Mouse (Mus musculus) intestine, postnatal 0 days (tissue): ENCODE results near the gene Wwp2. TPM values are rescaled to one million over a fixed set of nuclear protein-coding genes. Genes with fewer than 3 reads are reported as not detected.

Experiments
- ATAC-seq: fragments of 200-750 bp; cut with Nextera tagmentation; 2 replicates; pipeline ENCODE4 v1.8.0; 2017; ENCODE audit warnings: mild to moderate bottlenecking, moderate TSS enrichment, moderate library complexity
- H3K27ac ChIP-seq: fragments of 300-500 bp; sonication (generic); 2 replicates; pipeline ENCODE4 v1.5.1; 2014; ENCODE audit warnings: mild to moderate bottlenecking, low read depth, low read length, moderate library complexity
- H3K27me3 ChIP-seq: fragments of 300-500 bp; sonication (generic); replicated peaks from 2 replicates; pipeline ENCODE4 v1.6.1; 2014; ENCODE audit warnings: low read length, mixed read lengths; ENCODE audit not compliant: control insufficient read depth, insufficient read depth
- H3K36me3 ChIP-seq: fragments of 300-500 bp; sonication (generic); 2 replicates; pipeline ENCODE4 v1.6.1; 2014; ENCODE audit warnings: mild to moderate bottlenecking, moderate library complexity; ENCODE audit not compliant: control insufficient read depth, insufficient read depth
- H3K4me1 ChIP-seq: fragments of 300-500 bp; sonication (generic); replicated peaks from 2 replicates; pipeline ENCODE4 v1.6.1; 2014; ENCODE audit warnings: antibody characterized with exemption, low read length, mixed read lengths; ENCODE audit not compliant: control insufficient read depth, insufficient read depth
- H3K4me2 ChIP-seq: fragments of 300-500 bp; sonication (generic); replicated peaks from 2 replicates; pipeline ENCODE4 v1.6.1; 2014; ENCODE audit warnings: low read depth, mild to moderate bottlenecking, moderate library complexity
- H3K4me3 ChIP-seq: fragments of 300-500 bp; sonication (generic); 2 replicates; pipeline ENCODE4 v1.5.1; 2014; ENCODE audit warnings: low read depth, low read length
- H3K9ac ChIP-seq: fragments of 300-500 bp; sonication (generic); 2 replicates; pipeline ENCODE4 v1.6.1; 2014; ENCODE audit warnings: mild to moderate bottlenecking, low read depth, low read length
- H3K9me3 ChIP-seq: fragments of 300-500 bp; sonication (generic); 2 replicates; pipeline ENCODE4 v1.6.1; 2016; ENCODE audit warnings: mixed run types; ENCODE audit not compliant: control insufficient read depth
- CTCF ChIP-seq: sonication (generic); IDR thresholded peaks from 2 replicates; pipeline ENCODE4 v1.5.1; 2016; ENCODE audit warnings: low read depth, mild to moderate bottlenecking, control low read depth, antibody characterized with exemption, moderate library complexity
- WGBS: fragments of 180-500 bp; shearing (Covaris S2); extraction: QIAGEN DNeasy Blood & Tissue Kit; methylation state at CpG from one replicate; pipeline ENCODE4 v1.1.7; 2014; 5-methylcytosine and 5-hydroxymethylcytosine counted together
- polyA plus RNA-seq: library from polyadenylated mRNA; unstranded; fragments of >200 nt; fragmentation: Nextera tagmentation; extraction: Ambion mirVana; gene quantifications from 2 replicates; pipeline ENCODE4 v1.2.1, GENCODE M21; 2015

The Wwp2 gene
- polyA plus RNA-seq, 1 experiment from 2014 or later = 37.4 TPM

DNA sequence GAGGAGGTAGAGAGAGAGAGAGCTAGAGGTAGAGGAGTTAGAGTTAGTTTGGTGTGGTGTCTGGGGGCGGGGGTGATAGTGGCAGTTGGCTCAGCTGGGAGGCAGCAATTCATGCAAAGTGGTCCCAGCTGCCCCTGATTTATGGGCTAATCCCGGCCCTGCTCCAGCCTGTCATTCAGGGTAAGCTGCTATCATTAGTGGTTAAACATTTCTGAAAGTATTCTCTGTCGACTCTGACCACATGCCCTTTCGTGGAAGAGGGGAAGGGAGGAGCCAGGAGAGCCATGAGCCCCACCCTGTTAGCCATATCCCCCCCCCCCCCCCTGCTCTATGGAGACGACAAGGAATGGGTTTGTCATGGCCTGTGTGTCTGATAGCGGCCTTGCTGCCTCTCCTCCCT is 67.2 kb downstream of the Wwp2 start:
- peaks cover 21% of the 10 kb centered on the region for H3K36me3 ChIP-seq
- WGBS = 1% methylated on average over 6 of the region's 6 CpGs
- peak; percentile 63 for ATAC-seq
- no peak overlapping the region; the same call in 1 of the 2 replicates for H3K27ac ChIP-seq
- TF ChIP-seq CTCF = no peak
- peak overlapping the region; percentile 7; the same call in 1 of the 2 replicates for H3K4me2 ChIP-seq
- H3K9me3 ChIP-seq = no peaks in the 10 kb centered on the region
- no peak overlapping the region for H3K4me3 ChIP-seq
- H3K4me1 ChIP-seq = no peaks in the 10 kb centered on the region; the same call in 1 of the 2 replicates
- H3K9ac ChIP-seq = no peak overlapping the region
- H3K27me3 ChIP-seq = no peaks in the 10 kb centered on the region

DNA sequence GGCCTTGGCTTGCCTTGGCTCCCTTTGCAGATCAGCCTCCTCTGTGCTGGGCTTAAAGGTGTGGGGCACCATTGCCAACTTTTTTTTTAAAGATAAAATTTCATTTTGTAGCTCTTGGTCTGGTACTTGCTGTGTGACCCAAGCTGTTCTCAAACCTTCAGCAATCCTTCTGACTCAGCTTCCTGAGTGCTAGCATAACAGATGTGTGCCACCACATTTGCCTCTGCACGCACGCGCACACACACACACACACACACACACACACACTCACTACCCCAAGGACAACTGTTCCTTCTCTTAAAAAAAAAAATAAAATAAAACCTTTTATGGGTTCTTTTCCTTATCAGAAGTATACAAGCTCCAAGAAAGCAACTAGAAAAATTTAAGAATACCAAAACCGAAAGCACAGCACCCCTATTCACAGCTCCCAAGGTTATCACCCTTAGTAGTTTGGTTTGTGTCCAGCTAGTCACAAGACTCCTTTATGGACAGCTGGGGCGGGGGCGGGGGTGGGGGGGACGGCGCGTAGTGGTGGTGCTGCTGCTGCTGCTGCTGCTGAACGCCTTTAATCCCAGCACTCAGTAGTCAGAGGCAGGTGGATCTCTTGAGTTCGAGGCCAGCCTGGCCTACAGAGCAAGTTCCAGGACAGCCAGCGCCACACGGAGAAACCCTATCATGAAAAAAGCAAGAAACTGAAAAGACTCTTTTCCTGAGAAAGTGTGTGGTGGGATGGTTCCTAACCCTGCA is 68.2 kb downstream of the Wwp2 start:
- Histone ChIP-seq H3K4me1 (no peaks in the 10 kb centered on the region; the same call in 1 of the 2 replicates), H3K4me2 (no peak overlapping the region), H3K9ac (no peak overlapping the region), H3K9me3 (no peaks in the 10 kb centered on the region), H3K27me3 (no peaks in the 10 kb centered on the region), H3K4me3 (no peak overlapping the region), H3K36me3 (peaks cover 21% of the 10 kb centered on the region), H3K27ac (no peak overlapping the region)
- no peak for ATAC-seq
- 75% methylated on average over 13 of the region's 13 CpGs for WGBS
- no peak for TF ChIP-seq CTCF

DNA sequence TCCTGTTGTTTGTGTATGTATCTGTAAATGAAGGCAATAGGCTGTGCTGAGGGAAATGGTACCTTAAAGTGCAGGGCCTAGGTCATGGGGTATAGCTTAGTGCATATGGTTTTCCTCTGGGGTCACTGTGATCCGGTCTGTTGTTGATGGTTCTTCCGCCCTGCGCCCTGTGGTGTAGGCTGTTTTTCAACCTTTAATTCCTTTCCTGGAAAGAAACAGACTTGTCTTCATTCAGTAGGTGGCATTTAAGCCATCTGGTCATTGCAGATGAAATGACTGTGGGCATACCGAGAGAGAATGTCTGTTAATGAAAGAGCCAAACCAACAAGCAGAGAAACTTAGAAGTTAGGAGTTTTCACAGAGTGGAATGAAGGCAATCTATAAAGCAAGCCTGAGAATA is 69.1 kb downstream of the Wwp2 start:
- no peak overlapping the region for H3K4me3 ChIP-seq
- TF ChIP-seq CTCF = no peak
- 80% methylated on average over 4 of the region's 4 CpGs for WGBS
- H3K4me2 ChIP-seq = no peak overlapping the region
- peaks cover 21% of the 10 kb centered on the region for H3K36me3 ChIP-seq
- no peaks in the 10 kb centered on the region for H3K9me3 ChIP-seq
- no peak overlapping the region for H3K9ac ChIP-seq
- H3K27ac ChIP-seq = no peak overlapping the region
- no peak for ATAC-seq
- H3K27me3 ChIP-seq = no peaks in the 10 kb centered on the region
- no peaks in the 10 kb centered on the region; the same call in 1 of the 2 replicates for H3K4me1 ChIP-seq

DNA sequence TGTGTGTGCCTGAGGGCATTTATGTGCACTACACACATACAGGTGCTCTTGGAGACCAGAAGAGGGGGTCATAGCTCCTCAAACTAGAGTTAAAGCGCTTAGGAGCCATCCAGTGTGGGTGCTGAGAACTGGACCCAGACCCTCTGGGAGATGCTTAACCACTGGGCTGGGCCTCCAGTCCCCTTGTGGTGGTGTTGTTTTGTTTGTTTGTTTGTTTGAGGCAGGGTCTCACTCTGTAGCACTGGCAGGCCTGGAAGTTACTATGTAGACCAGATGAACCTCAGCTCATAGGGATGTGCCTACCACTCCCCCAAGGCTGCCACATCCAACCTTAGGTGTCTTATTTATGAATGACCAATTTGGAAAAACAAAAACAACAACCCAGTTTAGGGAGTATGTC is 70.9 kb downstream of the Wwp2 start:
- Histone ChIP-seq H3K9ac (no peak overlapping the region), H3K4me3 (no peak overlapping the region), H3K4me1 (no peaks in the 10 kb centered on the region; the same call in 1 of the 2 replicates), H3K4me2 (no peak overlapping the region), H3K27me3 (no peaks in the 10 kb centered on the region), H3K36me3 (peaks cover 21% of the 10 kb centered on the region), H3K9me3 (no peaks in the 10 kb centered on the region), H3K27ac (no peak overlapping the region)
- TF ChIP-seq CTCF = no peak
- WGBS = 89% methylated on average over 1 of the region's 1 CpGs
- ATAC-seq = no peak

DNA sequence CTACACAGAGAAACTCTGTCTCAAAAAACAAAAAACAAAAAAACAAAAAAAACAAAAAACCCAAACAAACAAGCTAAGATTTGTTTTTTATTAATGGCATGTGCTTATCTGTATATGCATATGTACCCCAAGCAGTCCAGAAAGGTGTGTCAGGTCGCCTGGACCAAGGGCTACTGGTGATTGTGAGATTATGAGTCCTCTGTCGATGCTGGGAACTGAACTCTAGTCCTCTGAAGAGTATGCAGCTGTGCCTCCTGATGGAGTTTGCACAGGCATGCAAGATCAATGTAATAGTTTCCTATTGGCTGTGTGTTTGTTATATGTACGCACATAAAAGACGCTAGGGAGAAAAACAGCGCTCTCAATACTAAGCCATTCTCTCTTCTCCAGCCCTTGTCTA is 74.0 kb downstream of the Wwp2 start:
- no peak for ATAC-seq
- no peaks in the 10 kb centered on the region for H3K27me3 ChIP-seq
- TF ChIP-seq CTCF = no peak

DNA sequence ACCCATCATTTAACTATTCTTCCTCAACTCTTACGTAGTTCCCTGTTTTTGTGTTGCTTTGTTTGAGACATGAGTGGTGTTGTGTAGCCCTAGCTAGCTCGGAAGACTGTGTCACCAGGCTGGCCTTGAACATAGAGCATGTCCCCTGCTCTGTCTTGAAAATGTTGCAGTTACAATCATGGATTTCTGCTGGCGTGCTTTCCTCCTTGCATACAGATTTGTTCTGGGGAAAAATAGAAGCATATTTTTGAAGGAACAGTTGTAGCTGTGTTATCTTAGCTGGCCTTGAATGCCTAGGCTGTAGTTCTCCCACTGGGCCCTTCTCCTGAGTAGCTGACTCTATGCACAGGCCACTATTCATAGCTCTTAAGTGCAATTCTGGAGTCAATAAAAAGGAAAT is 74.6 kb downstream of the Wwp2 start:
- no peak overlapping the region for H3K9ac ChIP-seq
- no peak for TF ChIP-seq CTCF
- no peaks in the 10 kb centered on the region for H3K27me3 ChIP-seq
- no peak overlapping the region for H3K4me2 ChIP-seq
- no peaks in the 10 kb centered on the region for H3K9me3 ChIP-seq
- H3K4me1 ChIP-seq = no peaks in the 10 kb centered on the region
- ATAC-seq = no peak
- H3K4me3 ChIP-seq = no peak overlapping the region
- H3K36me3 ChIP-seq = peaks cover 21% of the 10 kb centered on the region
- 90% methylated on average over 3 of the region's 3 CpGs for WGBS
- H3K27ac ChIP-seq = no peak overlapping the region

More for the DNA sequence above, 74.0 kb downstream of the Wwp2 start:
- Histone ChIP-seq H3K4me1 (no peaks in the 10 kb centered on the region), H3K9ac (no peak overlapping the region), H3K4me2 (no peak overlapping the region), H3K9me3 (no peaks in the 10 kb centered on the region), H3K4me3 (no peak overlapping the region), H3K27ac (no peak overlapping the region), H3K36me3 (peaks cover 21% of the 10 kb centered on the region)
- WGBS = 89% methylated on average over 5 of the region's 5 CpGs
